Mouse (Mus musculus): ENCODE measurements around the gene Nek10. TPM values are rescaled to one million over a fixed set of nuclear protein-coding genes. Genes with fewer than 3 reads are reported as not detected.

Nek10 gene
- total RNA-seq, 1 experiment, result 0.67 TPM

DNA sequence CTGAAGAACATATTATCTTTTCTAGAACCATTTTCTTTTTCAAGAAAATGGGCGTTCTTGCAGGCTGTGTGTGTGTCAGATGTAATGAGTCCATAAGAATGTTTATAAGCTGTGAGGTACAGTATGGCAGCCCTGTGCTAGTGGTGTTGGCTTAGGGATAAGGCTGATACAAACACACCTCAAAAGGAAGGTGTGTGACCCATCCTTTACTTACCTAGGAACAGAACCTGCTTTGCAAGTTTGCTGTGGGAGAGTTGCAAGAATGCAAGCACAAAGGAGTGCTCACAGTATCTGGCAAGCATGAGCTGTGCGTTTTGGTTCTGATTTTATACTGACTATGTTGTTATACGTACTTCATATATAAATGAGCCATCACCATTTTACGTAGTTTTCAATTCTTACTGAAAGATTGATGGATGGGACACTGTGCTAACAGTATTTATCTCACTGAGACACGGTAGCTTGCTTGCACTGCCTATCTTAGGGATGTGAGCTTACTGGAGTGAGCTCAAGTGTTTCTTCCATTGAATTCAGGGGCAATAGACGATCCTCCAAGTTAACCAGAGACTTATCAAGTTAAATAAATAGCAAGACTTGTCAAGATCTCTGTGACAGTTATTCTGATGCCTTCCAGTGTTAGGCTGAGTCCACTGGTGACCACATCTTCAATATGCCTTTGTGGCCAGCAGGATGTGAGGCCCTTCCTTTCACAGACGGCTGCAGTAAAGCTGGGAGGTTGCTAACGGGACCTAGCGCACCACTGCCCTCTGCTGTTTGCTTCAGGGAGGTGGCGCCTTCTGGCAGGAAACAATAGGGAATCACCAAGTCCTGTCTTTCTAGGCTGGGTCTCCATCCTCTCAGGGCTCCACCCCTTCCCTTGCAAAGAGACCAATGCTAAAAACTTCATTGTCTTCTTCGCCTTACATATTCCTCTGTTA lies 181.8 kb downstream of the Nek10 start:
- no peaks in the 10 kb centered on the region for H3K4me1 ChIP-seq (ENCODE audit: control insufficient read depth in 2 of 2, insufficient read depth in 2 of 2, low read length in 2 of 2, poor library complexity in 1 of 2)
- no peak overlapping the region for H3K9ac ChIP-seq (ENCODE audit: insufficient read depth, low read depth, low read length, poor library complexity, severe bottlenecking)
- in situ Hi-C loops (cut with MboI; ENCODE audit: low sequenced_read_pairs in 2 of 2, unreplicated experiment in 2 of 2), result loop anchor here in 1 of 2 experiments (25.0 kb wide), 1 partner anchor 123 kb away; no protein-coding TSS in a partner anchor
- H3K4me3 ChIP-seq (ENCODE audit: insufficient read depth in 1 of 2, low read depth in 1 of 2, low read length in 2 of 2, poor library complexity in 1 of 2, severe bottlenecking in 1 of 2), result no peak overlapping the region
- no peaks in the 10 kb centered on the region for H3K36me3 ChIP-seq (ENCODE audit: control insufficient read depth, insufficient read depth, low read length, poor library complexity, severe bottlenecking)
- peak; percentile 56 for DNase-seq (ENCODE audit: low read depth, low spot score)
- no peaks in the 10 kb centered on the region for H3K9me3 ChIP-seq (ENCODE audit: control insufficient read depth, insufficient read depth, low read depth, low read length)
- no peak overlapping the region for H3K27ac ChIP-seq (ENCODE audit: insufficient read depth, low read depth, low read length, poor library complexity, severe bottlenecking)
- TF ChIP-seq MAFK (IDR thresholded peaks at IDR 0.05; ENCODE audit: insufficient read depth, low read depth, low read length), result no peak
- TF ChIP-seq ZNF384 (IDR thresholded peaks at IDR 0.05; ENCODE audit: low read depth, low read length), result no peak
- TF ChIP-seq HCFC1 (IDR thresholded peaks at IDR 0.05; ENCODE audit: borderline replicate concordance, insufficient read depth, low read length), result no peak
- TF ChIP-seq CHD2 (IDR thresholded peaks at IDR 0.05; ENCODE audit: low read depth, low read length), result no peak
- TF ChIP-seq ZC3H11A (IDR thresholded peaks at IDR 0.05; ENCODE audit: borderline replicate concordance, low read depth, low read length), result no peak

GRCm38 (mm10) chr14:14987403-14987802 lies 184.2 kb downstream of the Nek10 start:
- DNase-seq (ENCODE audit: low read depth, low spot score), result no peak
- Histone ChIP-seq H3K9me3 (ENCODE audit: control insufficient read depth, insufficient read depth, low read depth, low read length) (no peaks in the 10 kb centered on the region), H3K27ac (ENCODE audit: insufficient read depth, low read depth, low read length, poor library complexity, severe bottlenecking) (no peak overlapping the region), H3K4me3 (ENCODE audit: insufficient read depth in 1 of 2, low read depth in 1 of 2, low read length in 2 of 2, poor library complexity in 1 of 2, severe bottlenecking in 1 of 2) (no peak overlapping the region), H3K36me3 (ENCODE audit: control insufficient read depth, insufficient read depth, low read length, poor library complexity, severe bottlenecking) (no peaks in the 10 kb centered on the region), H3K4me1 (ENCODE audit: control insufficient read depth in 2 of 2, insufficient read depth in 2 of 2, low read length in 2 of 2, poor library complexity in 1 of 2) (no peaks in the 10 kb centered on the region; a peak in 1 of 4 replicates), H3K9ac (ENCODE audit: insufficient read depth, low read depth, low read length, poor library complexity, severe bottlenecking) (no peak overlapping the region)
- in situ Hi-C loops (cut with MboI; ENCODE audit: low sequenced_read_pairs in 2 of 2, unreplicated experiment in 2 of 2), result loop anchor here in 1 of 2 experiments (25.0 kb wide), 1 partner anchor 125 kb away; no protein-coding TSS in a partner anchor
- no peak for TF ChIP-seq MAFK (IDR thresholded peaks at IDR 0.05; ENCODE audit: insufficient read depth, low read depth, low read length)
- TF ChIP-seq ZC3H11A (IDR thresholded peaks at IDR 0.05; ENCODE audit: borderline replicate concordance, low read depth, low read length), result no peak
- TF ChIP-seq CHD2 (IDR thresholded peaks at IDR 0.05; ENCODE audit: low read depth, low read length), result no peak
- no peak for TF ChIP-seq ZNF384 (IDR thresholded peaks at IDR 0.05; ENCODE audit: low read depth, low read length)
- no peak for TF ChIP-seq HCFC1 (IDR thresholded peaks at IDR 0.05; ENCODE audit: borderline replicate concordance, insufficient read depth, low read length)

- no peak for DNase-seq (ENCODE audit: low read depth, low spot score)
- H3K9me3 ChIP-seq (ENCODE audit: control insufficient read depth, insufficient read depth, low read depth, low read length), result no peaks in the 10 kb centered on the region
- in situ Hi-C loops (cut with MboI; ENCODE audit: low sequenced_read_pairs in 2 of 2, unreplicated experiment in 2 of 2), result loop anchor here in 1 of 2 experiments (25.0 kb wide), 1 partner anchor 129 kb away; no protein-coding TSS in a partner anchor
- no peak overlapping the region for H3K4me3 ChIP-seq (ENCODE audit: insufficient read depth in 1 of 2, low read depth in 1 of 2, low read length in 2 of 2, poor library complexity in 1 of 2, severe bottlenecking in 1 of 2)
- TF ChIP-seq CHD2 (IDR thresholded peaks at IDR 0.05; ENCODE audit: low read depth, low read length) (no peak), ZC3H11A (IDR thresholded peaks at IDR 0.05; ENCODE audit: borderline replicate concordance, low read depth, low read length) (no peak)
- no peaks in the 10 kb centered on the region; a peak in 1 of 4 replicates for H3K4me1 ChIP-seq (ENCODE audit: control insufficient read depth in 2 of 2, insufficient read depth in 2 of 2, low read length in 2 of 2, poor library complexity in 1 of 2)
- no peak overlapping the region for H3K9ac ChIP-seq (ENCODE audit: insufficient read depth, low read depth, low read length, poor library complexity, severe bottlenecking)
- no peak overlapping the region for H3K27ac ChIP-seq (ENCODE audit: insufficient read depth, low read depth, low read length, poor library complexity, severe bottlenecking)
- no peaks in the 10 kb centered on the region for H3K36me3 ChIP-seq (ENCODE audit: control insufficient read depth, insufficient read depth, low read length, poor library complexity, severe bottlenecking)
Observed at GRCm38 (mm10) chr14:14991642-14992041, 188.4 kb downstream of the Nek10 start.

DNA sequence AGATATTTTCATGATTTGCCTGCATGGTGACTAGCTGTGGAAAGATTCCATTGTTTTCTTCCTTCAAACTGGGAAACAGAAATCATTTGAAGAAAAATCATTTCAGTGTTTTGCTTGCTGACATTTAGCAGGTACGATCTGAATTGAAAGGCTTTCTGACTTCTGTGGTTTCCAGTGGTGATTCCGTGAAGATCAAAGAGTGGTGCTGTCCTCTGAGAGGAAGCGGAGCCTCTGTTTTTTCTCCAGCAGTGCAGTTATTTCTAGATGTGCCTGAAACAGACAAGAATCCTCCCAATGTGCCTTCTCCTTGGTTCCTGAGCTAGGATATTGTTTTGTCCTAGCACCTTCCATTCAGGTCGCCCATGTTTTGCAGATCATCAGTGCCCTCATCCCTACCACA lies 208.2 kb downstream of the Nek10 start:
- in situ Hi-C loops (cut with MboI; ENCODE audit: low sequenced_read_pairs in 2 of 2, unreplicated experiment in 2 of 2), result no loop called here
- H3K36me3 ChIP-seq (ENCODE audit: control insufficient read depth, insufficient read depth, low read length, poor library complexity, severe bottlenecking), result no peaks in the 10 kb centered on the region
- TF ChIP-seq ZC3H11A (IDR thresholded peaks at IDR 0.05; ENCODE audit: borderline replicate concordance, low read depth, low read length) (no peak), MAFK (IDR thresholded peaks at IDR 0.05; ENCODE audit: insufficient read depth, low read depth, low read length) (no peak), ZNF384 (IDR thresholded peaks at IDR 0.05; ENCODE audit: low read depth, low read length) (no peak), CHD2 (IDR thresholded peaks at IDR 0.05; ENCODE audit: low read depth, low read length) (no peak), HCFC1 (IDR thresholded peaks at IDR 0.05; ENCODE audit: borderline replicate concordance, insufficient read depth, low read length) (no peak)
- no peak overlapping the region for H3K9ac ChIP-seq (ENCODE audit: insufficient read depth, low read depth, low read length, poor library complexity, severe bottlenecking)
- H3K9me3 ChIP-seq (ENCODE audit: control insufficient read depth, insufficient read depth, low read depth, low read length), result no peaks in the 10 kb centered on the region
- H3K4me1 ChIP-seq (ENCODE audit: control insufficient read depth in 2 of 2, insufficient read depth in 2 of 2, low read length in 2 of 2, poor library complexity in 1 of 2), result no peaks in the 10 kb centered on the region
- DNase-seq (ENCODE audit: low read depth, low spot score), result no peak
- H3K4me3 ChIP-seq (ENCODE audit: insufficient read depth in 1 of 2, low read depth in 1 of 2, low read length in 2 of 2, poor library complexity in 1 of 2, severe bottlenecking in 1 of 2), result no peak overlapping the region
- H3K27ac ChIP-seq (ENCODE audit: insufficient read depth, low read depth, low read length, poor library complexity, severe bottlenecking), result no peak overlapping the region
